Mouse (Mus musculus) CD4-positive helper T cell, adult 2 months (primary cell): ENCODE data around the gene Syndig1.

ENCODE experiments used
- DNase-seq: peaks from one replicate; pipeline ENCODE4 v3.0.0-alpha.2; 2012; ENCODE audit warnings: low read depth, missing footprints, low spot score

The Syndig1 gene

DNA sequence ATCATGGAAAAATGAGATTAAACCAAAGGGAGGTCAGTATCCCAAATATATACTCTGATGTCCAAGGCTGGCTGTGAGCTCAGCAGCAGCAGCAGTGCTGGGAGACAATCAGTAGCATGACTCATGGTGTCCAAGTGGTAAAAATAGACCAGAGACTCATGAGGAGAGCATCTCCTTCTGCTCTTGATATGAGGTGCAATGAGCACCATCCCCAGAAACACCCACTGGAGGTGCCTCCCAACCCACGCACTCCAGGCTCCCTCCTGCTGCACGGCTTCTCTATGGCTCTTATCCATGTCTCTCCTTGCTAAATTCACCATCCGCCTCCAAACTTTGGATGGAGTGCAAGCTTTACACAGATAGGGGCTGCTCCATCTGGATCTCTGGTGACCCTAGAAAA is 44.3 kb downstream of the Syndig1 start:
- no peak for DNase-seq

- DNase-seq, result no peak
Measured at GRCm38 (mm10) chr2:149877954-149878353, 48.9 kb downstream of the Syndig1 start.

- no peak for DNase-seq
Measured at GRCm38 (mm10) chr2:149887634-149888033, 58.6 kb downstream of the Syndig1 start.

DNA sequence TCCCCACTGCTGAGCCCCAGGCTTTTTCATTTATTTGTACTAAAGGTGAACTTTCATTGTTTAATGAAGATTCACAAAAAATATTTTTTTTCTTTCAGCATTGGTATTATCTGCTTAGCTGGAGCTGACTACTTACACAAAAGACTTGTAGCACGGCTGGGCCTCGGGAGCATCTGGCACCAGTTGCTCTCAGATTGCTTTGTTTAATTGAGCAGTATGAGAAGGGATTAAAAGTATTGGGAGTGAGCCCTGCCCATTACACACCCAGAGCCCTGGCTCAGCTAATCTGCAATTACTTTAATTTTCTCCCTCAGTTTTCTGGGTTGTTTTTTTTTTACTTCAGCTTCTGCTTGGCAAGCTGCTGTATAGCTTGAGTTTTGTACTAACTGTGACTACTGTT is 62.6 kb downstream of the Syndig1 start:
- DNase-seq, result no peak

GRCm38 (mm10) chr2:149896337-149896736 is 67.3 kb downstream of the Syndig1 start:
- no peak for DNase-seq

GRCm38 (mm10) chr2:149899615-149900014 is 70.6 kb downstream of the Syndig1 start:
- no peak for DNase-seq

DNA sequence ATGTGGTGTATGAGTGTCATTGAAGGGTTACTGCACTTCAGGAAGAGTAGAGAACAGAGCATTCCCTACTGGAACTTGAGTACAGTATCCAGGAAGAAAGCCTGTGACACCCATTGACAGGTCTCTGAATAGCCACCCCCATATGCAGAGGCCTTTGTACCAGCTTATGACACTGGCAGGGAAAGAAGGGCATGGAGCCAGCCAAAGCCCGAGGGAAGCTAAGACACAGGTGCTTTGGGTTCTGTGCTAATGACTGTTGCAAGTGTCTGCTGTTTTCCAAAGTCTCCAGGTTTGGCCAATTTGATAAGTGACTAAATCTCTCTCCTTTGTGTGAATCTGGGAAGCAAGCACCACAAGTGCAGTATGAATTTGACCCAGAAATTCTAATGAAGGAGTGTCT is 71.6 kb downstream of the Syndig1 start:
- DNase-seq, result no peak

DNA sequence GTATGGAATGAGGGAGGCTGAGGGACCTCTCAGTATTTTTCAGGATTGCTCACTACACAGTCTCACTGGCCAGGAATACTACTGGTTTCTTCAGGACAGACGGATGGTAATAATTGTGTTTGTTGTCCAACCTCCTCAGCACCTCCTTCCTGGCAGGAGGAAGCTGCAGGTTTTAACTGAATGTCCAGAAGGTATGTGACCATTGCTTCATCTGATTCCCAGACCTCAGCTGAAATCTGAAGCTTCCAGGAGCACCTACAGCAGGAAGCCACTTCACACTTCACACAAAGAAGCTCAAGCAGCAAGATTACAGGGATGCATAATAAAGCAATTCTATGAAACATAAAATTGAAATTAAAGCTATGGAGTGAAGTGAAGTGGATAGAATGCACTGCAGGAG is 75.4 kb downstream of the Syndig1 start:
- no peak for DNase-seq

- DNase-seq, result no peak
Measured at GRCm38 (mm10) chr2:149906694-149907093, 77.7 kb downstream of the Syndig1 start.

DNA sequence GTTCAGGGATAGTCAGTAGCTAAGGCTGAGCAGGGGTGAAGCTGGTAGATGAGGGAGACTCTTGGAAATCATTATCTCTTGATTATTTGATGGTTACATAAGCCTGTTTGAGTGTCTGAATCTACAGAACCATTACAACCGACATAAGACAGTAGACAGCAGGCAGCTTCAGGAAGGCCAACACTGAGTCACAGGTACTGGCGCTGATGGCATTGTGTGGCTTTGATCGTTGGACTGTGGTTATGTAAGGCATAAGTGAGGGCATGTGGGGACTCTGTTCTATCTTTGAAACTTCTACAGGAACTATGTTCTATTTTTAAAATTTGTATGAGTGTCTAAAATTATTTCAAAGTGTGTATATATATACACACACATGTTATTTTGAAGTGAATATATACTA is 88.2 kb downstream of the Syndig1 start:
- no peak for DNase-seq

- DNase-seq, result no peak
Measured at GRCm38 (mm10) chr2:149923561-149923960, 94.5 kb downstream of the Syndig1 start.

- DNase-seq, result no peak
Measured at GRCm38 (mm10) chr2:149925911-149926310, 96.9 kb downstream of the Syndig1 start.

GRCm38 (mm10) chr2:149927001-149927400 is 98.0 kb downstream of the Syndig1 start:
- DNase-seq, result no peak

GRCm38 (mm10) chr2:149927481-149927880 is 98.5 kb downstream of the Syndig1 start:
- no peak for DNase-seq

DNA sequence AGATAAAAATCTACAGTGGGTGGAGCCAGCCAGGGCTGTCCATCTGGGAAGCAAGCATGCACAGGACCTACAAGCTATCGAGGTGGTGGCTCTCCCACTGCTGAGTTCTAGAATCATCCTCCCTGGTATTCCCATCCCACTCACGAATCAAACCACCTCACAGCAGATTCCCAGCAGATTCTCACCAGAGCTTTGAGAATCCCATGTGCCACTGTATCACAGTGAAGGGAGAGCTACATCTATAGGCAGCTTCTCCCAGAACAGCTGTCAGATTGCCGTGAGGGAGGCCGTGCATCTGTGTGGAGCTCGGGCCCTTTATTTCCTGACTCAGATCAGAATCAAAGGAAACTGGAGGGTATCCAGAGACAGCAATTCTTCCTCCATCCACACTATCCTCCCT is 101.0 kb downstream of the Syndig1 start:
- DNase-seq, result no peak

DNA sequence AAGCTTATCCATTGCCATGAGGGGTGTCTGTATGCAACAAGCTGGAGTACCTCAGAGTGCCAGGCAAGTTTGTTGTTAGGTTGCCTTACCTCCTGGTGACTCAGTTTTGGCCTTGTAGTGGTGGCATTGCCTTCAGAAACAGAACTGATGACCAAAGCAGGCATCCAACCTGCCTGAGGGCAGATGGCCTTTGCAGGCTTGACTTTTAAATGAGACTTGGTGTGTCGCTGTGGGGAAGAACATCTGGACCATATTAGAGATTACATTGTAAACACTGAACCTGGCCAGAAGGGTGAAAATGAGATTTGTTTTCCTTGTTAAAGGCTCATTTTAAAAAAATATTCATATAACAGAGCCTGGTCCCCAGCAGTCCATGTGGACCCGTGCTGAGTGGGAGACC is 102.1 kb downstream of the Syndig1 start:
- DNase-seq, result no peak

DNA sequence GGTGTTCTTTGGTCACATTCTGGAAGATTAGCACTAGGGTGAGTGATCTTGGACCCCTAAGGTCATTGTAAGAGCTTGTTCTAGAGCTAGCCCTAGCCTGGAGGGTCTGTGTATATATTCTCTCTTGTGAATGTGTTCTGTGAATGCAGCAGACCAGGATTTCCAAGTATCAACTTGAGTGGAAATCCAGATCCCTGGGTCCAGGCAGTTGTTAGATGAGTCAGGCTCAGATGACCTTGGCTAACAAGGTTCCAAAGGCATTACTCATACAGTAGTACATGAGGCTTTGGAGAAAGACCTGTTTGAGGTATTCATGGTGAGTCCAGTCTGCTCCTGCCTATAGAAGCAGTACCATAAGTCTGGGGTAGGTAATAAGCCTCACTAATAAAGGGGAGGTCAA is 103.1 kb downstream of the Syndig1 start:
- no peak for DNase-seq

- DNase-seq, result no peak
Measured at GRCm38 (mm10) chr2:149933247-149933898, 104.4 kb downstream of the Syndig1 start.

DNA sequence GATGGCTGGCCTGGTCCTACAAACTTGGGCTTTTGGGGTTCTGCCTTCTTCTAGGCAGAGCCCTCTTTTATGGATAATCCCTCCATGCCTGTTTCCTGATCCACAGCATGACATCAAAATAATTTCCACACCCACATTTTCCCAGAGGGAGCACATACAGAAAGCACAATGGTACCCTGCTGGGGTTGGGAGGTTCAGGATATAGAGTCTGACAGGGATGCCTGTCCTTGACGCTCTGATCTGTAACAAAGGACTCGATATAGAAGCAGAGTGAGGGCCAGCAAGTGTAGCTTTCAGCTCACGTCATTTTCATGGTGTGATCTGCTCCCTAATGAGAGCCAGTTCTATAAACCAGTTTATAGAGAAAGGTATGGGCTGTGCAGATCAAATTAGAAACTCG is 105.1 kb downstream of the Syndig1 start:
- no peak for DNase-seq

- no peak for DNase-seq
Measured at GRCm38 (mm10) chr2:149938829-149939228, 109.8 kb downstream of the Syndig1 start.

- no peak for DNase-seq
Measured at GRCm38 (mm10) chr2:149939586-149939985, 110.6 kb downstream of the Syndig1 start.

DNA sequence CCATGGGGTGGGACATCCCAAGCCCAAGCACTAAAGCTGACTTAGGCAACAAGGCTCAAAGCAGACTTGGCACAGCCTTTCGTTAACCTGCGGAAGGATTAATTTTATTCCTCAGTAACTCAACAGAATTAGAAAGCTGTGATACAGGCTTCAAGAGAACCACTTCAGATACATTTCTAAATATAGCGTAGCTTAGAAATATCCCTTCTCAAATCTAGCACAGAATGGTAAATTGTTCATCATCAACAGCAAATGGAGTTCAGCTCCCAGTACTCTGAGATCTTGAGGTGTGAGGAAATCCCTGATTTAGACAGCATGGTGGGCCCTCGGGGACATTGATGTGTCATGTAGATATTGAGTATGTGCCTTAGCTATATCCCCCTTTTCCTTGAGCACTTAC is 121.6 kb downstream of the Syndig1 start:
- DNase-seq, result no peak

DNA sequence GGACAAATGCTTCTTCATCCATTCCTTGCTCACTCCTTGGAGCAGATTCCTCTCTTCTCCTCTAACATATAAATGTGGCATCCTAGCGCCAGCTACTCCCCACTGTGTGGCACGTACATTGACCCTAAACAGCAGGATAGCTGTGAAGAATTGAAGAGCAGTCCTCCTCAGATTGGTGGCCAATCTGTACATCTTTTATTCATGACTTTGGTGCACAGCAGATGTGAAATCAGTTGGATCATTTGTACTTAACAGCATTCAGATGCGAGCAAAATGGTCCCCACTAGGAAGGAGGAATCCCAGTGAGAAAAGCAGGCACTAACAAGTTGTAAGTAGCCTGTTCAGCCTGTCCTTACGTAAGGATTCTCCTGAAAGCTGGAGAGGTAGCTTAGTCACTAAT is 142.0 kb downstream of the Syndig1 start:
- DNase-seq, result no peak

GRCm38 (mm10) chr2:149973583-149973982 is 144.6 kb downstream of the Syndig1 start:
- no peak for DNase-seq
